Mouse (Mus musculus) CD8-positive naive resting alpha-beta T cell, adult 2 months (primary cell): ENCODE measurements around the gene Dop1a.

Experiments used
- DNase-seq, 2 experiments: peaks; one replicate each; pipeline ENCODE4 v3.0.0; 2022; ENCODE audit warnings: low read depth in 2 of 2, low spot score in 2 of 2

Gene Dop1a

DNA sequence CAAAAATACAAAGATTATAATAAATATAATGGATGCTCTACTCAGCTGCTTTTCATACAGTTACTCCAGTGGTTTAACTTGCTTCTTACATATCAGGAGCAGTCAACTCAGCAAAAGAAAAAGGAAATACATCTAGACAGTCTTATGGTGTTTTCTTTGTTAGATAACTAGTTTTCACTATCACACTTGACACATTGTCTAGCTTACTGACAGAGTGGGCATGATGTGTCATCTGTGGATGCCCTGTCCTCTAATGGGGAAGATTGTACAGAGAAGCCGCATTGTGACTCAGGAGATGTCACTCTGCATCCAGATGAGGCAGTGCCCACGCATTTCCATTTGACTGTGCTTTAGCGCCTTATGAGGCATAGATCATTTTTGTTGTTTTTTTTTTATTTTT lies 32.1 kb downstream of the Dop1a start:
- DNase-seq: no peak

DNA sequence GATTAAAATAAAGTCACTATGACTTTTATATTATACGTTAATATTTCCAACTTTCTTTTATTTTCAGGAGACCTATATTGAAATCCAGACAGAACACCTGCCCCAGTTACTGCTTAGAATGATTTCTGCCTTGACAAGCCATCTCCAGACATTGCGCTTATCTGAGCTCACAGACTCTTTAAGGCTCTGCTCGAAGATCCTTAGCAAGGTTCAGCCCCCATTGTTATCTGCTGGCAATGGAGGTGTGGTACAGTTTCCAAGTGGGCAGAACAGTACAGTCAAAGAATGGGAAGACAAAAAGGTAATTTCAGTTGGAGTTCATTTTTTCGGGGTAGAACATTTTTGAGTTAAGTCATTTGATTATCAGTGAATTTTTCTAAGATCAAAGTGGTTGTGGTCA lies 40.5 kb downstream of the Dop1a start:
- DNase-seq: no peak

DNA sequence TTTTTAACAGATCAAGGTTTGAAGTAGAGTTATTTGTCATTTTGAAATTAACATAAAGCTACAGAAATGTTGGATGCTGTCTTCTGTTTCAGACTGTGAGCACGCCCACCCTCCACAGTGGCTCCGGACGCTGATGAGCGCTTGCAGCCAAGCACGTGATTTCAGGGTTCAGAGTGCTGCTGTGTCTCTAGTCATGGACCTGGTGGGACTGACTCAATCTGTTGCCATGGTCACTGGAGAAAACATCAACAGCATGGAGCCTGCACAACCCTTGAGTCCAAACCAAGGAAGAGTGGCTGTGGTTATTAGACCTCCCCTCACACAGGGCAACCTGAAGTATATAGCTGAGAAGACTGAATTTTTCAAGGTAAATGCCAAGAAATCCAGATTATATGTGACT lies 46.8 kb downstream of the Dop1a start:
- no peak for DNase-seq

DNA sequence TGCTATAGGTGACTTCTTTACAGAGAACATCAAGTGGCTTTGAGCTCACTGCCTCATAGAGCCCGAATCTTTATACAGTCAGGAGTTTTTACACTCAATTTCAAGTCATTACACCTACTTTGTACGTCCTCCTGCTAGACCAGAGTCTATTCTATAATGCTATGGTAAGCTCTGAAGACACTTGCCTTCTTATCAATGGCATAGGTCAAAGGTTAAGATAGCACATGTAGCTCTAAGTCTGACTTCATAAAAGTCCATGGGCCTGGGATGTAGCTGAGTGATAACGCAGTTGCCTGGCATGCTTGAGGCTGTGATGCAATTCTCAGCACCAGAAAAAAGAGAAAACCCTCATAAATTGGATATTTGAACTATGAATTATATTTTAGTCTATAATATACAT lies 47.4 kb downstream of the Dop1a start:
- no peak for DNase-seq

DNA sequence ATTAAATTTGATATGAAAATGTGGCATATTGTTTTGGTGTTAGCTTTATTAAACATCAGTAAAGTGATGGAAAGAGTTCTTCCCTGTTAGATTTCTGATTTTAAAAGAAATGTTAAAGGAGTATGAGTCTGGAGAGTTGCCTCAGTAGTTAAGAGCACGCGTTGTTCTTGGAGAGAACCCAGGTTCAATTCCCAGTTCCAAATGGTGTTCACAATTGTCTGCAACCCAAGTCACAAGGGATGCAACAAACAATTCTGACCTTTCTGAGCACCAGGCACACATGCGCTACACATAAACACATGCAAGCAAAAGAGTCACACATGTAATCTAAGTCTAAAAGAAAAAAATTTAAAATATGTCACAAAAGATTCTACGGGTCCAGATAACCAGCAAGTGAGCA lies 47.8 kb downstream of the Dop1a start:
- no peak for DNase-seq

DNA sequence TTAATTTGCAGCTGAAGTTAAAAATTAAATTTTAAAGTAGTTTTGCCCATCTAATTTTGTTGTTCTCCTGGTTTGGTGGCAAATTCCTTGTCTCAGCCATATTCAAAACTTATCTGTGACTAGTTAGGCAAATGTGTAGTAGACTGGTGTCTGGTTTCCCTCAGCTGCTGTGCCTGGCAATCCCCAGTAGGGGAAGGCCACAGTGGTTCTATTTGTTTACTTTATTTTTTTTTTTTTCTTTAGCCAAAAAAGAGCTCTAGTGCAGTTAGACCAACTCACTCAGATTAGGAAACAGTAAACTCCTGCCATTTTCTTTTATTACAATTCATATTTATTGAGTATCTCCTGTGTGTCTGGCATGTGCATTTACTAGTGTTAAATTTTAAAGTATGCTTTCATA lies 55.4 kb downstream of the Dop1a start:
- no peak for DNase-seq

DNA sequence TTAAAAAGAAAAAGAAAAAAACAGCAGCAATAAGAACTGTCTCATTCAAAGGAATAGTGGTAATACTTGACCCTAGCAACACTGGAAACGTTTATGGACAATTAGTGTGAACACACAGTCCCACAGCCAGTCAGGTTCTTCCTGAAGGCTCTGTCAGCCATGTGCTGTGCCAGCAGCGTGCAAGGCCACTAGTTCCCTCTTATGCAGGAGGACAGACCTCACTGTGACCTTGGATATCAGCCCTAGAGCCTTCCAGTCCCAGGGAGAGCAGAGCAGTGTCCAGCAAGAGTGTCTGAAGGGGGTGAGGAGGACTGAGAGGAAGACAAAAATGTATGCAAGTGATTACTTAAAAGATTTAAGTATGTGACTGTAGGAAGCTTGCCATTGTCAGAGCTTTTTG lies 58.6 kb downstream of the Dop1a start:
- no peak for DNase-seq

DNA sequence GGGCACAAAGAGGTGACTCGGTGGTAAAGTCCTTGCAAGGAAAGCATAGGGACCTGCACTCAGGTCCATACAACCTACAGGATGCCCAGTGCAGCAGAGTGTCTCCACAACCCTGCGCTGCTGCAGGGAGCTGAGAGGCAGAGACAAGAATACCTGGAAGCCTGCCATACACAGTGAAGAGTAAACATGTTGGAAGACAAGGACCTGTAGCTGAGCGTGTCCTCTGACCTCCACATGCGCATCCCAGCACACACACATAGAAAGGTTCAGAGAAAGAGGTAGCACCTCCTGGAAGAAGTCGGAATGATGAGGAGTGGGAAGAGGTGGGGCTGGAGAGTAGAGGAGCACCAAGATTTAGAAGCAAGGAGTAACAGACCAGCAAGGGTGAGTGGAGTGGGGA lies 67.1 kb downstream of the Dop1a start:
- DNase-seq: no peak

DNA sequence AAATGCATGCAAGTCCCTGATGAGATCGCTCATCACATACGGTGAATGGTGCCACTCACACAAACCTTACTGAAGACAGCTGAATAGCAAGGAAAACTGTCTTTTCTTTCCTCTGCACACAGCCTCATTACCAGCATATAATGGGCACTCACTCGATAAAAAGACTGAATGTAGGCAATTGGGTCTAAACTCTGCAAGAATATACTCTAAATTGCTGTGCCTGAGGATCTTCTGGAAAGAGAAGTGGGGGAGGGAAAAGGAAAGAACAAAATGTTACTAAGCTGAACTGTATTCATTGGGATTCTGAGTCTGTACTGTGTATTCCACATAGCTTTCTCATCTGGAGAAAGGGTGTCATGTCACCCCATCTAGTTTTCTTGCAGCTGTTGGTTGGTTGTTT lies 76.5 kb downstream of the Dop1a start:
- no peak for DNase-seq

DNA sequence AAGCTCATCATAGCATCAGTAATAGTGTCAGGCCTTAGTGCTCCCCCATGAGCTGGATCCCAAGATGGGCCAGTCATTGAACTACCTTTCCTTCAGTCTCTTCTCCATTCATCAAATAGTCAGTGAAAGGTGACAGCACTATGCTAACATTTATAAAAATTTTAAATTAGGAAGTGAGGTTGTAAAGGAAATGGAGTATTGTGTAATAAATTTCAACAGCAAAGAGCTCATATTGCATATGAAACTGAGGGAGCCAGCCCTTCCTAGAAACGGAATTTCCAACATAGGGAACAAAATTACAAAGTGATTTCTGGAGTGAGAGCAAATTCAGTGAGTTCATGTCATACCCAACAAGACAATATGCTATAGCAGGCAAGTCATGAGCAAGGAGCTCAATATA lies 77.6 kb downstream of the Dop1a start:
- DNase-seq: no peak

DNA sequence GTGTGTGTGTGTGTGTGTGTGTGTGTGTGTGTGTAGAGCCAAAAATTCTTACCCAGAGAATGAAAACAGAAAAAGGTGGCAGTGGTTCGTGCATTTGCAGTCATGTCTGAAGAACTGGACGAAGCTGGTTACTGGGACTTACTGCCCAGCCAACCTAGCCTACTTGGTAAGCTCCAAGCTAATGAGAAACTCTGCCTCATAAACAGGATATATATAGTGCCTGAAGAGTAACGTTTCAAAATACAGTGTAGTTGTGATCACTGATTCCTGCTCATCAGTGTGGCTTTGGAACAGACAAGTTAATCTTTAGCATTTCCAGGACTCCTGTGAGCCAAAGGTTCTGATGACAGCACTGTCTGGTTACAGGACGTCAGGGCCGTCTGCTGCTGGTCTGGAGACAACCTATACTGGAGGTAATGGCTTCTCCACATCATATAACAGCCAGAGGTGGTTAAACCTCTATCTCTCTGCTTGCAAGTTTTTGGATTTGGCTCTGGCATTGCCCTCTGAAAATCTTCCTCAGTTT lies 82.7 kb downstream of the Dop1a start:
- no peak for DNase-seq

DNA sequence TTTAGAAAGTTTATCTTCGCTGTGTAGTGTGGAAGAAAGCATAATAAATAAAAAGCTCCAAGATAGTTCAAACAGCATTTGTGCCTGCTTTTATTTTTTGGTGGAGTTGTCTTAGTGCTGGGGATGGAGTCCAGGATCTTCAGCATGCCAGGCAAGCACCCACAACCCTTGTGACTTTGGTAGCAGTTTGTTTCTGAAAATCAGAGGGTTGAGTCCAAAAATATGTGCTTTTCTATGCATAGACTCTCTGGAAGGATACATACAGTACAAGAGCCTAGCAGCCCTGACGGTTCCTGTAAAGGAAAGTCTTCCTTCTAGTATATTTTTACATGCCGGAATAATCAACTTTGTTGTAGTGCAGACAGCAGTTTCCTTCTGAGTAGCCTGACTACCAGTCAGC lies 83.8 kb downstream of the Dop1a start:
- no peak for DNase-seq

DNA sequence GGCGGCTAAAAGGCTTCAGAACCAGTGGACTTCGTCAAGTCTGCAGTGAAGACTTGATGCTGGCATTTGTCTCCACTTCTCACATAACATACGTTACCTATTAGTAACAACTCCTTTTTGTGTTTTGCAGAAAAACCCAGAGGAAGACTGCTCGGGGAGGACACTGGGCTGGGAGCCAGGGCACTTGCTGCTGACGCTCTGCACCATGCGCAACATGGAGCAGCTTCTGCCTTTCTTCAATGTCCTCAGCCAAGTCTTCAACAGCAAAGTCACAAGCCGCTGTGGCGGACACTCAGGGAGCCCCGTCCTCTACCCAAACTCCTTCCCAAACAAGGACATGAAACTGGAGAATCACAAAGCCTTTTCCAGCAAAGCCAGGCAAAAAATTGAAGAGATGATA lies 86.9 kb downstream of the Dop1a start:
- DNase-seq: no peak

DNA sequence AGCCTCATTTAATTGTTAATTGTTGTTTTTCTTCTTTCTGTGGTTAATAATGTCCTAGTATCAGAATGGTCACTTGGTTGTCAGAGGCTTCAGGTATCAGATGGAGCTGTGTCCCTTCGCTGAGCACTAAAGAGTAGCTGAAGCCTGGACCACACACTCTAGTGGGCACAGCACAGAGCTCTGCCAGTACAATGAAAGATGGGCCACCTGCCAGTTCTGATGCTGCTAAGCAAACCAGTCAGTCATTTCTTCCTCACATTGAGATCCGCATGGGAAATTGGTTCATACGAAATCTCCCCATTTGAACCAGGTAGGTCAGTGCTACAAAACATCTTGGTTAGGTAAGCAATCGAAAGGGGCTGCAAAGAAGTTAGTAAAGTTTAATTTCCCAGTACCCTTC lies 87.7 kb downstream of the Dop1a start:
- no peak for DNase-seq

DNA sequence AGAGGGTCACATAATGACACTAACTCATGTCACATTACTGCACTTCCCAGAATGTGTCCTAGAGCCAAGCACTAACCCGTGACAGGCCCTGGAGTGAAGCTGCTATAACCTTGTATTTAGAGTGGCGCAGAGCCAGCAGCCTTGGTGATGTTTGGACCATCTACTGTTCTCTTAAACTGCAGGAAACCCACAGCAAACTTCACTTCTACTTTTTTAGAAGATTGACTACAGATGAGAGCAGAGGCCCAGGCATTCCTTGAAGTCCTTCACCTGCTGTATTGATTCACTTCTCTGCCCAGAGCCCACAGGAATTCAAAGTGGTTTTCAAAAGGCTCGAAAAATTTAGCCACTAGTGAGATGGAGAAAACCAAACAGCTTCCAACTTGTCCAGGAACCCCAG lies 93.6 kb downstream of the Dop1a start:
- DNase-seq: no peak

DNA sequence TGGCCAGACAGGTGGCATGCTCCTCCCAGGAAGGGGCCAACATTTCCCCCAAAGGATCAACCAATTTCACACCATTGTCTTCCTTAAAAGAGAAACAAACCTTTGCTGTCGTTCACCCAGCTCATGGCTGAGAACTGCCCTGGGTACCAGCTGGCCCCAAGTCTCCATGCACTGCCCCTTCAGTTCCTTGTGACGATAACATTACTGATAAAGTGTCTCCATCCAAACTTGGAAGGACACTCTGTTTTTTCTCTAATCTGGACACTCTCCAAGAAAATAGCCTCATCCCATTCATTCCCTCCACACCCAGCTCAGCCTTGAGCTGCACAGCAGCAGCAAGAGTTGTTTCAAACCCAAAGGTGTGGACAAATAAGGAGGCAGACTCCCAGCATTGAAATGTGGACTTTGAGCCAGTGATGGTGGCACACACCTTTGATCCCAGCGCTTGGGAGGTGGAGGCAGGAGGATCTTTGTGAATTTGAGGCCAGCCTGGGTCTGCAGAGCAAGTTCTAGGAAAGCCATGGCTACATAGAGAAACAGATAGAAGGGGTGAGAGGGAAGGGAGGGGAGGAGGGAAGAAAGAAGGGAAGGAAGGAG lies 102.5 kb downstream of the Dop1a start:
- DNase-seq: no peak

DNA sequence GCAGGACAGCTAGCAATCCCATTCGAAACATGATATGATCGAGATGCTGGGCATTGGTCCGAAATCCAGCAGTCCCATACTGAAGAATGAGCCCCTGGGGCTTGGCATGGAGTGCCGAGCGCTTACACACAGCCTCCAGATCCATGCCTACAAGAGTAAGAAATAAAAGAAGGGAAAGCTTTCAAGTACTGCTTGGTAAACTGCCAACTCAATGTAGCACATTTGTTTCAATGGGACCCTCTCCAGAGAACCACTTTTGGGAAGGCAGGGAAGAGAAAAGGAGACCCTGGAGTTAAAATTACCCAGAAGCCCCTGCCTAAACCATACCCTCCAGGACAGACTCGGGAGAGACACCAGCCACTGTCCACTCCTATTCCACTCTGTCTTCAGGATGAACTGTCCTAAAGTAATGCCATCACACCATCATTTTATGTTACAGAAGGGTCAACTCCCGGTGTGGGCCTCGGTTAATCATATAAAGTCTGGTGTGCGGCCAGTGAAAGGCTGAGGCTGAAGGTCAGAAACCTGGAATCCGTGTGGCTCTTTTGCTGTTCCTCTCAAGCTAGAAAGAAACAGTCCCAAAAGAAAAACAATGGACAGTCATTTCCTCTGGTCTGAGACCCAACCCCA lies 103.4 kb downstream of the Dop1a start:
- no peak for DNase-seq

DNA sequence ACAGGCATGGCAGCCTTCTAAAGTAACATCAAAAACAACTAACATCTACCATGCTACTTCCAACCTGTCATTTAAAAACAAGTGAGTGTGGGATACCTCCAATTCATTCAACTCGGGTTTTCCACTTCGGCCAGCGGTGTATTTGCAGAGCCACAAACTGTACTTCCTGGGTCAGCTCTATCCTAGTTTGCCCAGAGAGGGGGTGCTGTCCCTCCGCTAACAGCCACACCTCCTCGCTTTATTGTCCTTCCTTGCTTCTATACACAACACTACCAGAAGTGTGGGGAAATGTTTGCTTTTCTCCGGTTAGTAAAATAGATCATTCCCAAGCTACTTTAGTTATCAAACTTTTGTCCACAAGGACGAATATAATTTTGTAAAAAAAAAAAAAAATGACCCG lies 104.0 kb downstream of the Dop1a start:
- no peak for DNase-seq

DNA sequence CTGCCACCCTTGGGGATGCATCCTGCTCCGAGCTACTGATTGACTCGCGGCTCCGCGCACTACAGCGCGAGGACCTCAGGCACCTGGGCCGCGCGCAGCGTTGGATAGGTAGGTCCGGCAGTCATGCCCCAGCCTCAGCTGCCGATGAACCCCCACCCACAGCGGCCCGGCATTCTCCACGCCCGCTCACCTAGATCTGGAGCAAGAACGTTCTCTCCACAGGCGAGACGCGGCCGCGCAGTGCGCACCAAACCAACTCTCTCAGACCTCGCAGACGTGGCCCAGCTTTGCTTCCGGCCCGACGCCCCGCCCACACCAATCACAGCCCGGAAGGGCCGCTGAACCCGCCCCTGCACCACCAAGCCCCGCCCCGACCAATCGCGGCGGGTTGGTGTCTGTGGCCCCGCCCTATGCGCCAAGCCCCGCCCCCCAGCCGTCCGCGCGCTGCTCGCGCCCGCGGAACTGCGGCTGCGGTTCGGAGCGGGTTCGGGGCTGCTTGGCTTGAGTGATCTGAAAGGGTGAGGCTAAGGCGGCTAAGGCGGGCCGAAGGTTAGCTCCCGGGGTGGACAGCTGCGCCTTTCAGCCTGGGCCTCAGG lies 104.7 kb downstream of the Dop1a start, which contains the start of the genes Pgm3 and Rwdd2a:
Gene Pgm3, minus strand, starts transcription at position 303 of the 596 bp plus-strand sequence.
Gene Rwdd2a, plus strand, starts transcription at position 452 of the 596 bp plus-strand sequence.
- DNase-seq: peak; percentile 92 to 97

DNA sequence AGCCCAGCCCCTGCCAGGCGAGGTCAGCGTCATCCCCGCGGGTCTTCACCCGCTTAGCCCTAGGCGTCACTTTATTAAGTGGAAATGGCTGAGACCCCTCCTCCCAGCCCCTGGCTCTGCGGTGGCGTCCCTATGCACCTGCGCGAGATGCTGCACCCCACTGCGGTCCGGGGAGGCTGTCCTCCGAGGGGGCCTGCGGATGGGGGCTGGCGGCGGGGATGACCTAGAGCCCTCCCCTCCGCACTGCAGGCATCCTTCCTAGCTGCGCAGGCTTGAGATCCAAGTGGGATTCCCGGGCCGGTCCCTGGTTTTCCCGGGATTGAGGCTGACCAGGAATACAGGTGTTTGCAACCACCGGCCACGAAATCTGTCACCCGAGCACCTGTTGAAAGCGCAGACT lies 105.2 kb downstream of the Dop1a start:
- DNase-seq: no peak

DNA sequence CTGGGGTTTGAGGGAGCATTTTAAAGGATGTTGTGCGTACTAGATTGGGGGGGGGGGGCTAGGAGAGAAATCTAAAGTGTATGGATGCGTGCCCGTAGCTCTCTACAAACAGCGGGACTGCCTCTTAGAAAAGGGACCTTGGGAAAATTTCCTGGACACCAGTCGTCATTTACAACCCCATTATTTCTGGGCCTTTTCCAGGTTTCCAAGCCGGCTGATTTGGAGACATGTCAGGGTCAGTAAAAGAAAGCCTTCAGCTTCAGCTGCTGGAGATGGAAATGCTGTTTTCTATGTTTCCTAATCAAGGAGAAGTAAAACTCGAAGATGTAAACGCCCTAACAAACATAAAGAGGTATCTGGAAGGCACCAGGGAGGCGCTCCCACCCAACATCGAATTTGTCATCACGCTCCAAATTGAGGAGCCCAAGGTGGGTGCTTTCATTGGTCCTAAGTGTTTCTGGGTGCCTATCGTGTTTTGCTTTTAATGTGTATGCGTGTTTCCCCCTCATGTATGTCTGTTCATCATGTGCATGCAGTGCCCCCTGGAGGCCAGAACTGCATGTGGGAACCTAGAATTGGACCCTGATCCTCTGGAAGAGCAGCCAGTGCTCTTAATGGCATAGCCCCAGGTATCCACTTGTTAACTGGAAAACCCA lies 105.8 kb downstream of the Dop1a start:
- DNase-seq: peak; percentile 79 to 91
